Mouse (Mus musculus): ENCODE results near the gene Kifc3.

The Kifc3 gene

DNA sequence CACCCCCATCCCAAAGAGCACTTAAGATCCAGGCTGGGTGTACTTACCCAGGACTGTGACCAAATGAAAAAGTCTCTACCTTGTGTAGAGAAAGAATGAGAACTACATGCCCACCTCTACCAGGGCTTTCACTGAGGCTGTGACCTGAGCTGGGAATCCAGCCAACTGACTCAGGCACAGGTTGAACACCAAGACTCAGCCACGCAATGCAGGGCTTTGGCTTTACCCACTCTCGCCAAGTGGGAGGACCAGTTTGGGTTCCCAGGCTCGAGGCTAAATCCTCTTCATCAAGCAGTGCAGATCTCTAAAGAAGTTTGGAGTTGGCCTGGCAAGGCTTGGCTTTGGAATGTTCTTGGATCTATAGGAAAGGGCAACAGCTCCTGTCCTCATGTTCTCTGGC lies 127.1 kb downstream of the Kifc3 start:
- no peak for DNase-seq (ENCODE audit: low spot score)

DNA sequence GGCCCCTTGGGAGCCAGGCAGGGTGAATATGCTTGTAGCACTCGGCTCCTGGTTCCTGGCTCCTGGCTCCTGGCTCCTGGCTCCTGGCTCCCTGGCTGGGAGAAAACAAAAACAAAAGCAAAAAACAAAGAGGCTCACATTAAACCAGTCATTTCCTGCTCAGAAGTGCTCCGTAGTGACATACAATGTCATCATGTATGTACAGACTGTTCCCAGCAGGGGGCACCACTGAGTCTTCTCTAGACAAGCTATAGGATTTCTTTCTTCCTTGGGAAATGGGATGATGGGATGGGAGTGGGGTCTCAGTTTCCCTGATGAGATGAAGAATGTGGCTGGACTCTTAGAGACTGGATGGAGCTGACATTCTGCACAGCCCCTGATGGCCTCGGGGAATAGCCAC lies 135.0 kb downstream of the Kifc3 start:
- DNase-seq (ENCODE audit: low spot score) = peak; percentile 51

DNA sequence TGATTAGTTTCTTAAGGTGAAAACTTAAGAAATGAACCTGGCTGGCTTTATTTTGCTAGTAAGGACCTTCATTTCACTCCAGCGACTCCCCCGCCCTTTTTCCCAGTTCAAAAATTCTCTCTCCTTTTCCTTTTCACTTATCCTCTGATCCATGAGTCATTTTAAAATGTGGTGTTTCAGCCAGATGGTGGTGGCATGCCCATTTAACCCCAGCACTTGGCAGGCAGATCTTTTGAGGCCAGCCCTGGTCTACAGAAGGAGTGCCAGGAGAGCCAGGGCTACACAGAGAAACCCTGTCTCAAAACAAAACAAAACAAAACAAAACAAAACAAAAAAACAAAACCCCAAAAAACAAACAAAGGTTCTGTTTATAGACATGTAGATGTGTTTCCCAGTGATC lies 138.1 kb downstream of the Kifc3 start:
- DNase-seq (ENCODE audit: low spot score) = no peak

DNA sequence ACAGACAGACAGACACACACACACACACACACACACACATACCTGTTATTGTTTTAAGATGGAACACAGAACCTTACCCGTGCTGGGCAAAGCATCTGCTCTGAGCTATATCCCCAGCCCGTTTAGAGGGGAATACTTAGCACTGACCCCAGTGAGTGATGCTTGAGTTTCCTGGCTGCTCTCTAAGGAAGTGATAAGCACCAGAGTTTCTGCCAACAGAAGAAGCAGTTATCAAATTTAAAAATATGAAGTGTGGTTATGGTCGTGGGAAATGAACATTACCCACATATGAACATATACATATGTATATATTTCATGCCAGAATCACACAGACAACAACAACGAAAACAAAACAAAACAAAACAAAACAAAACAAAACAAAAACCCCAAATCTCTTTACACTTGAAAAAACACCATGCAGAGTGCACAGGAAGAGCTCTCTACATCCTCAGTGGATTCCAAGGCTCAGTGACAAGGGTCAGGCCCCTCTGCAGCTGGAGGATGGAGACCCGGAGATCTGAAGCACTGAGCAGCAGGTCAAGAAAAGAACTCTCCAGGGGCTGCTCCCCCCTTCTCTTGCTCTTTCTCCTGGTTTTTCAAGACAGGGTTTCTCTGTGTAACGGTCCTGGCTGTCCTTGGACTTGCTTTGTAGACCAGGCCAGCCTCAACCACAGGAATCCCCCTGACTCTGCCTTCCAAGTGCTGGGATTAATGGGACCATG lies 142.6 kb downstream of the Kifc3 start:
- no peak for DNase-seq (ENCODE audit: low spot score)

DNA sequence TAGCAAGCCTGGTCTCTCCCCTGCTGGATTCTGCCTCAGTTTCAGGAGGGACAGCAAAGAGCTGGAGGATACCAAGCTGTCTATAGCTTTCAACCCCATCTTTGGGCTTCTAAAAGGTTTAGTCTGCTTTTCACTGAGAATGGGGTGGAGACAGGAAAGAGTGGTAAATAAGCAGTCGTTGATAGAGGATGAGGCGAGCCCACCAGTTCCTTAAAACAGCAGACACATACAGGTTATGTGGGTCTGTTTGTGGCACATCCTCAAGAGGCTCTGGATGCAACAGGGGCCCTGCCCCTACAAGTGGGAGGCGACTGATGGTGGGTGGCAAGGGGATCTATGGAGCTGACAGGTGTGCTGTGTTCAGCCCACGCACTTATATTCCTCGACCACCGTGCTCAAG lies 144.0 kb downstream of the Kifc3 start:
- no peak for DNase-seq (ENCODE audit: low spot score)

DNA sequence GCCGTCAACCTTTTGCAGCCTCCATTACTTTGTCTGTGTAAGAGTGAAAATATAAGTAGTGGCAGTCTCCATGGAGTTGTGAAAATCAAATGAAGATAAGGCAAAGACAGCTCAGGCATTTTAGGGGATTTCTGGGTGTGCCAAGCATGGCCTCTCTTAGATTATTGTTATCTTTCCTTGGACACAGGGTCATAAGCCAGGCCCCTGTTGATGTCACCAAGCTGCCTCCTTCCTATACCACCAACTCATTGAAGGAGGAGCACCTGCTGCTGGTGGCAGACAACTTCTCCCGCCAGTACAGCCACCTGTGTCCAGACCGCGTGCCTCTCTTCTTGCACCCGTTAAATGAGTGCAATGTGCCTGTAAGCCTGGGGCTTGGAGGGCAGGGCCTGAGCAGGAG lies 146.2 kb downstream of the Kifc3 start:
- DNase-seq (ENCODE audit: low spot score) = no peak

DNA sequence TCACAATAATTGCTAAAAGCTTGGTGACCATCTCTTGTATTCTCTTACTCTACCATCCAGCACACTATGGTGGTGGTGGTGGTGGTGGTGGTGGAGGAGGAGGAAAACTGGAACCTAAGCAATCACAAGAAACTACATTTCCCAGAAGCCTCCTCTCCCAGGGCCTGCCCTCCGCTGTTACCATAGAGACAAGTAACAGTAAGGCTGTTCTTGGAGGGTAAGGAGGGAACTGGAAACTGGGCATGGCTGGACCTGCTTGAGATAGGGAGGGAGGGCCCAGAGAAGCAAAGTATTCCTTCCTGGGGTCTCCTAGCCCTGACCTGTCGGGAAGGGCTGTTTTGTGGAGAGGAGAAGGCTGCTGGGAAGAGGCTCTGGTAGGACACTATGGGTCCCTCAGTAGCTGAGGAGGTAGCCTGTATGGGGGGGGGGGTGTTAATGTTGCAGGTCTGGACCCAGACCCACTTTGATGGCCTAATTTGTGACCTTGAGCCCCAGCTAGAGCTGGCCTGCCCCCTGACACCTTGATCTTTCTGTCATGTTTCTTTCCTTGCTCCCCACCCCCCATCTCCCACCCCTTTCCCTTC lies 147.6 kb downstream of the Kifc3 start, which contains the start of gene Drc7:
Drc7 (plus strand) TSS at position 177 of the 584 bp plus-strand sequence.
- DNase-seq (ENCODE audit: low spot score) = peak; percentile 23

DNA sequence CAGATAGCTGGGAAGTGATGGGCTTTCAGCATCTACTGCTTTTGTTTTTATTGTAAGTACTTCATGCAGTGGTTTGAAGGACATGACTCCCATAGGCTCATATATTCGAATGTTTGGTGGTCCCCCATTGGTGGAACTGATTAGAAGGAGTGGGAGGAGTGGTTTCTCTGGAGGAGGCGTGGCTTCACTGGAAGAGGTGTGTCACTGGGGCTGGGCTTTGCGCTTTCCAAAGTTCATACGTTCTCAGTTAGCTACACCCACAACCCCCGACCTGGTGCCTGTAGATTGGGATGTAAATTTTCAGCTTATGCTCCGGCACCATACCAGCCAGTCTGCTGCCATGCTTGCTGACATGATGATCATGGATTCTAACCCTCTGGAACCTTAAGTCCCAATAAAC lies 148.2 kb downstream of the Kifc3 start:
- no peak for DNase-seq (ENCODE audit: low spot score)
